Mouse (Mus musculus): ENCODE data around the gene Phf24. TPM values are rescaled to one million over a fixed set of nuclear protein-coding genes. Genes with fewer than 3 reads are reported as not detected.
A peak's percentile ranks its signal among the peaks of the same experiment; 100 is the strongest.

Phf24 gene
- polyA plus RNA-seq, 1 experiment from 2014 or later: 0.93 TPM

DNA sequence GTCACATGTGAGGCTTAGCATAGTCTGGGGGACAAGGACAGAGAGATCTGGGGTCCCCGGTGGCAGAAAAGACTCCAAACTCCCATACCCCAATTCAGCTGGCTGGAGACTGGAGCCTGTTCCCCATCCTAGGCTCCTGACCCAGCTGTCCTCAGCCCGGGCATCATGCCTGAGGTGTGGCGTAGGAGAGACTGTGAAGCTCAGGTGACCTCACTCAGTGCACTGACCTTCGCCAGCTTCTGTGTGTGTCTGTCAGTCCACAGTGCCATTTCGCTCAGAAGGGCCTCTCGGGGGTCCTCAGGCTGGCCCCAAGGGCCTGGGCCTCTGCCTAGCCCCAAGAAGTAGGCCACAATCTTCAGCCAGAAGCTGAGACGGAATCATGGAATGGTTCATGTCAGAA is 36.1 kb downstream of the Phf24 start:
- H3K9ac ChIP-seq: no peak overlapping the region
- peaks cover 7% of the 10 kb centered on the region; the same call in 1 of the 2 replicates for H3K27me3 ChIP-seq
- no peak overlapping the region for H3K27ac ChIP-seq
- no peak overlapping the region for H3K4me2 ChIP-seq
- ATAC-seq (replicated peaks; ENCODE audit: low FRiP score): no peak
- WGBS: 83% methylated on average over 7 of the region's 7 CpGs
- H3K4me1 ChIP-seq: peaks cover 50% of the 10 kb centered on the region
- H3K36me3 ChIP-seq: peaks cover 12% of the 10 kb centered on the region; the same call in 1 of the 2 replicates
- H3K9me3 ChIP-seq (replicated peaks): no peaks in the 10 kb centered on the region
- H3K4me3 ChIP-seq (replicated peaks): no peak overlapping the region

DNA sequence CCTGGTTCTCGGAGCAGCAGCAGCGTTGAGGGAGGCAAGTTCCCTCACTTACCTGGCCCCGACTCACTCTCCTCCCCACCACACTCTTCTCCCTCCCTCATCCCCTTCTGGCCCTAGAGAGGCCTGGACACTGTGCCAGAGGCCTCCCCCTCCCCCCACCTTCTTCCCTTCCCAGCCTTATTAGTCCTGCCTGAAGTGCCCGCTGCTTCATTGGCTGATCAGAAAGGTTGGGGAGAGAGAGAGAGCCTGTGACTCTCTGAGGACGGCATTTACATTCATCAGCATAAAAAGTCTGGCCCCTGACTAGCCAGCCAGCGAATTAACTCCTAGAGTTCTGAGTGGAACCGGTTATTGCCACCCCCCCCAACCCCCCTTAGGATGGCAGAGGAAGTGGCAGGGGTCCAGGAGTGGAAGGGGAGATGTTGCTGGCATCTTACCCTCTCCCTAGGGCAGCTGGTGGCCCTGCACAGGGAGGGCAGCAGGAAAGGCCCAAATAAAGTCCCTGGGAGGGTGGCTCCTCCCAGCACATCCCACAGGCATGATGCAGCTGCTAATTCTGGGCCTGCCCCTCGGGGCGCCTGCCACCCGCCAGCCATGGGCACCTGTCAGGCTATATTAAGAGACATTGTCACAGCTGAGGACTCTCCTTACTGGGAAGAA is 37.1 kb downstream of the Phf24 start:
- Histone ChIP-seq H3K9me3 (replicated peaks) (no peaks in the 10 kb centered on the region), H3K4me2 (no peak overlapping the region), H3K27me3 (no peaks in the 10 kb centered on the region), H3K4me3 (replicated peaks) (no peak overlapping the region), H3K27ac (0 out of 2 replicates have a peak overlapping the region, but pooled peaks have one; percentile 9), H3K4me1 (peaks cover 49% of the 10 kb centered on the region), H3K9ac (no peak overlapping the region), H3K36me3 (peaks cover 16% of the 10 kb centered on the region; the same call in 1 of the 2 replicates)
- WGBS: 21% methylated on average over 10 of the region's 10 CpGs
- ATAC-seq (replicated peaks; ENCODE audit: low FRiP score): no peak

DNA sequence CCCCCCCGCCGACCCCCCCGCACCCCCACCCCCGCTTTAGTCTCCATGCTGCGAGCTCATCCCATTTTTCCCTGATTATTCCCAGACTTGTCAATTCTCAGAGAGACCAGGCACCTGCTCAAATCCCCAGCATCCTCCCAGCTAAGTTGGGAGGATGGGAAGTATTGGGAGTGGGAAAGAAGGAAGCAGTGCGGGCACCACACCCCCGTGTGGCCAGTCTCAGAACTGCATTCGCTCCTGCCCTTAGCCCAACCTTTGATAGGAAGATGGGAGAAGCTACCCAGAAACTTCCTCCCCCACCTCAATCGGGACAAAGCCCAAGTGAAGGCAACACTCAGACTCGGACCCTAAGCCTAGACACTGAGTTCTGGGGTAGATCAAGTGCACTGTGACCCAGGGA is 37.8 kb downstream of the Phf24 start:
- H3K4me3 ChIP-seq (replicated peaks): no peak overlapping the region
- WGBS: 9% methylated on average over 10 of the region's 10 CpGs
- H3K4me1 ChIP-seq: peaks cover 42% of the 10 kb centered on the region
- H3K27me3 ChIP-seq: no peaks in the 10 kb centered on the region
- H3K4me2 ChIP-seq: no peak overlapping the region
- peaks cover 16% of the 10 kb centered on the region; the same call in 1 of the 2 replicates for H3K36me3 ChIP-seq
- no peak for ATAC-seq (replicated peaks; ENCODE audit: low FRiP score)
- no peak overlapping the region for H3K9ac ChIP-seq
- no peaks in the 10 kb centered on the region for H3K9me3 ChIP-seq (replicated peaks)
- no peak overlapping the region for H3K27ac ChIP-seq

DNA sequence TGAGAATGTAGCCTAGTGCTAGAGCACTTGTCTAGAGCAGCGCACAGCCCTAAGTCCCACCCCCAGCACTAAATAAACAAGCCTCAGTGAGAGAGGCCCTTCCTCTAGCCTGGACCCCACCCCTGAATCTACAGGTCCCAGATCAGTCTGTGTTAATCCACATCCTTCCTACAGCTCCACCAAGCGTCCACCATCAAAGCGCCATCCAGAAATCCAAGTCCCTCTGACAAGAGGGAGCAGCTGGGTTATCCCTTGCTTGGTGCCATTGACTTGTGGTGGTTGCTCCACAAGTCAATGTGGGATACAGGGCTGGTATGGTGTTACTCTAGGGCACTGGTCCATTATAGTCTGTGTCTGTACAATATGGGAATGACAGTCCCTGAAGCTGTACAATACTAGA is 38.7 kb downstream of the Phf24 start:
- no peak overlapping the region for H3K9ac ChIP-seq

DNA sequence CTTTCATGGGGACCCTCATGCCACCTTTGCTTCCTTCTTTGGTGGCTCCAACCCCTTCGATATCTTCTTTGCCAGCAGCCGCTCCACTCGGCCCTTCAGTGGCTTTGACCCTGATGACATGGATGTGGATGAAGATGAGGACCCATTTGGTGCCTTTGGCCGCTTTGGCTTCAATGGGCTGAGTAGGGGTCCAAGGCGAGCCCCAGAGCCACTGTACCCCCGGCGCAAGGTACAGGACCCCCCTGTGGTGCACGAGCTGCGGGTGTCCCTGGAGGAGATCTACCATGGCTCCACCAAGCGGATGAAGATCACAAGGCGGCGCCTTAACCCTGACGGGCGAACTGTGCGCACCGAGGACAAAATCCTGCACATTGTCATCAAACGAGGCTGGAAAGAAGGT is 40.1 kb downstream of the Phf24 start:
- no peak overlapping the region for H3K4me2 ChIP-seq
- no peaks in the 10 kb centered on the region for H3K9me3 ChIP-seq (replicated peaks)
- peaks cover 16% of the 10 kb centered on the region; the same call in 1 of the 2 replicates for H3K36me3 ChIP-seq
- H3K4me1 ChIP-seq: peaks cover 25% of the 10 kb centered on the region
- H3K27me3 ChIP-seq: no peaks in the 10 kb centered on the region
- ATAC-seq (replicated peaks; ENCODE audit: low FRiP score): no peak
- no peak overlapping the region for H3K27ac ChIP-seq
- 96% methylated on average over 17 of the region's 17 CpGs for WGBS
- H3K4me3 ChIP-seq (replicated peaks): no peak overlapping the region
- no peak overlapping the region for H3K9ac ChIP-seq

More for the DNA sequence above, 38.7 kb downstream of the Phf24 start:
- Histone ChIP-seq H3K27me3 (no peaks in the 10 kb centered on the region), H3K4me3 (replicated peaks) (no peak overlapping the region), H3K36me3 (peaks cover 16% of the 10 kb centered on the region; the same call in 1 of the 2 replicates), H3K4me1 (peaks cover 39% of the 10 kb centered on the region), H3K9me3 (replicated peaks) (no peaks in the 10 kb centered on the region), H3K4me2 (no peak overlapping the region), H3K27ac (no peak overlapping the region)
- WGBS: 91% methylated on average over 3 of the region's 3 CpGs
- no peak for ATAC-seq (replicated peaks; ENCODE audit: low FRiP score)

DNA sequence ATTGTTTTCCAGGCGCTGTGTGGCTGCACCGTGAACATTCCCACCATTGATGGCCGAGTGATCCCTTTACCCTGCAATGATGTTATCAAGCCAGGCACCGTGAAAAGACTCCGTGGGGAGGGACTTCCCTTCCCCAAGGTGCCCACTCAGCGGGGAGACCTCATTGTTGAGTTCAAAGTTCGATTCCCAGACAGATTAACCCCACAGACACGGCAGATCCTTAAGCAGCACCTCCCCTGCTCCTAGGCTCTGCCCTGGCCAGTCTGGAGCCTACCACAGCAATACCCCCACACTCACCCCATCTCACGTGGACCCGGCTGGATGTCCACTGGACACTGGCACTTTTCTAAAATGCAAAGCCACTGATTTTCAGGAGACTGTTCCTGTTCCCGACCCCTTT is 40.8 kb downstream of the Phf24 start:
- 75% methylated on average over 11 of the region's 11 CpGs for WGBS
- H3K36me3 ChIP-seq: peaks cover 16% of the 10 kb centered on the region; the same call in 1 of the 2 replicates
- no peaks in the 10 kb centered on the region for H3K9me3 ChIP-seq (replicated peaks)
- H3K27ac ChIP-seq: no peak overlapping the region
- H3K27me3 ChIP-seq: no peaks in the 10 kb centered on the region
- peaks cover 23% of the 10 kb centered on the region for H3K4me1 ChIP-seq
- no peak for ATAC-seq (replicated peaks; ENCODE audit: low FRiP score)
- no peak overlapping the region for H3K9ac ChIP-seq
- H3K4me3 ChIP-seq (replicated peaks): no peak overlapping the region
- no peak overlapping the region for H3K4me2 ChIP-seq

DNA sequence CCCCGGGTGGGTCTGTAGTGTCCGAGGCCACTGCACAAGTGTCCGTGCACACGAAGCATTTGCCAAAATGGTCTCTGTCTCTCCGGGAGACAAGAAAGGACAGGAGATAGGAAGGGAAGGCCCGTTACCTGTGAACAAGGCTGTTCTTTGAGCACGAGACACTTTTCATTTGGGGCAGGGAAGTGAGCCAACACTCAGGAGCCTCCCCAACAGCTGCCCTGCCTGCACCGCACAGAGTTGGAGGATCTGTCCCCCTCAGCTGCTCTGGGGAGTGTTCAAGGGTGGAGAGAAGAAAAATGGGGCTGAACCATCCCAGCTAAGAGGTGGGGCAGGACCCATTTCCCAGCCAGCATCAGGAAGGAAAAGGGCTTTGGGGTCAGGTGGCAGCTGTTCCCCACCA is 41.5 kb downstream of the Phf24 start:
- Histone ChIP-seq H3K36me3 (peaks cover 16% of the 10 kb centered on the region; the same call in 1 of the 2 replicates), H3K9ac (no peak overlapping the region), H3K4me1 (peaks cover 19% of the 10 kb centered on the region), H3K4me2 (no peak overlapping the region), H3K4me3 (replicated peaks) (no peak overlapping the region), H3K27ac (no peak overlapping the region), H3K27me3 (no peaks in the 10 kb centered on the region), H3K9me3 (replicated peaks) (no peaks in the 10 kb centered on the region)
- no peak for ATAC-seq (replicated peaks; ENCODE audit: low FRiP score)
- 90% methylated on average over 8 of the region's 8 CpGs for WGBS

DNA sequence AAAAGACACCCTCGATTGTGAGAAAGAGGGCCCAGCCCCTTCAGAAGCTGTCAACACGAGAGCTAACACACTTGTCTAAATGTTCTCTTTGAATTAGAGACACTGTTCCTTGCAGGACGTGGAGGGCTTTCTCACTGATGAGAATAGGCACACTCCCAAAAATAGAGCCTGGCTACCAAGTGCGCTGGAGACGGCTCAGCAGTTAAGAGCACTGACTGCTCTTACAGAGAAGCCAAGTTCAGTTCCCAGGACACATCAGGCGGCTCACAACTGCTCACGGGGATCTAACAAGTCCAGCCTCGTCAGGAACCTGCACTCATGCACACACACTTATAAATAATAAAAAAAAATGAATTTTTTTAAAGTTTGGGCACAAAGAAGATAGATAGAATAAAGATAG is 42.5 kb downstream of the Phf24 start:
- WGBS: 69% methylated on average over 8 of the region's 8 CpGs
- ATAC-seq (replicated peaks; ENCODE audit: low FRiP score): no peak

DNA sequence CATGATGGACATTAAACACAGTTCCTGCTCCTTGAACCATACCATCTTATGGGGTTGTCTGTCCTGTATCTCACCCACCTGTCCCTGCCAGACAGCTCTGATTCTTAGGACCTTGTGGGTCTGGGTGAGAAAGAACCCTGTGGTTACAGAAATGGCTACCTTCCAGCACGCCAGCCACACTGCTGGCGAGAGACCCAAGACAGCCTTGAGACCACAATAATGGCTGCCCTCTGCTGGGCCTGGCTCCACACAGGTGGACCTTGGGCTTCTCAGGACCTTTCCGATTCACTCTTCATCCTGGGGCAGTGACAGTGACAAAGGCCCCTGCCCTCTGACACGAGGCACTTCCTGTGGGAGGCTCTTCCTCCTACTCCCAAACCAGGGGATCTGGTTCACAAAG is 42.9 kb downstream of the Phf24 start:
- Histone ChIP-seq H3K4me3 (replicated peaks) (no peak overlapping the region), H3K36me3 (peaks cover 16% of the 10 kb centered on the region; the same call in 1 of the 2 replicates), H3K27me3 (peaks cover 3% of the 10 kb centered on the region; the same call in 1 of the 2 replicates), H3K9me3 (replicated peaks) (no peaks in the 10 kb centered on the region), H3K4me1 (peaks cover 6% of the 10 kb centered on the region; the same call in 1 of the 2 replicates), H3K27ac (no peak overlapping the region), H3K9ac (no peak overlapping the region), H3K4me2 (no peak overlapping the region)
- ATAC-seq (replicated peaks; ENCODE audit: low FRiP score): no peak
- WGBS: 59% methylated on average over 4 of the region's 4 CpGs

More for the DNA sequence above, 42.5 kb downstream of the Phf24 start:
- H3K36me3 ChIP-seq: peaks cover 16% of the 10 kb centered on the region; the same call in 1 of the 2 replicates
- H3K4me1 ChIP-seq: peaks cover 9% of the 10 kb centered on the region
- no peak overlapping the region for H3K27ac ChIP-seq
- no peak overlapping the region for H3K4me2 ChIP-seq
- H3K9ac ChIP-seq: no peak overlapping the region
- no peak overlapping the region for H3K4me3 ChIP-seq (replicated peaks)
- no peaks in the 10 kb centered on the region for H3K9me3 ChIP-seq (replicated peaks)
- no peaks in the 10 kb centered on the region for H3K27me3 ChIP-seq

DNA sequence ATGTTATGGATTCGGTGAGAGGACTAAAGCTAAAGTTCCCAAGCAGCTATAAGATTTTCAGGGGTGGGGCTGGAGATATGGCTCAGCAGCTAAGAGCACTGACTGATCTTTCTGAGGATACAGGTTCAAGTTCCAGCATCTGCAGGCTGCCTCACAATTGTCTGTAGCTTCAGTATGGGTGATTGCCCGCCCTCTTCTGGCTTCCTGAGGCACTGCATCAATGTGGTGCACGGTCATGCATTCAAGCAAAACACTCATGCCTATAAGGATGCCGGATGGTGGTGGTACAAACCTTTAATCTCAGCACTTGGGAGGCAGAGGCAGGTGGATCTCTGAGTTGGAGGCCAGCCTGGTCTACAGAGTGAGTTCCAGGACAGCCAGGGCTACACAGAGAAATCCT is 45.1 kb downstream of the Phf24 start:
- 36% methylated on average over 4 of the region's 4 CpGs for WGBS
- Histone ChIP-seq H3K27me3 (peaks cover 6% of the 10 kb centered on the region; the same call in 1 of the 2 replicates), H3K36me3 (peaks cover 14% of the 10 kb centered on the region; the same call in 1 of the 2 replicates), H3K9ac (no peak overlapping the region), H3K4me1 (peaks cover 7% of the 10 kb centered on the region), H3K4me3 (replicated peaks) (no peak overlapping the region), H3K27ac (no peak overlapping the region), H3K9me3 (replicated peaks) (no peaks in the 10 kb centered on the region), H3K4me2 (no peak overlapping the region)
- ATAC-seq (replicated peaks; ENCODE audit: low FRiP score): no peak

DNA sequence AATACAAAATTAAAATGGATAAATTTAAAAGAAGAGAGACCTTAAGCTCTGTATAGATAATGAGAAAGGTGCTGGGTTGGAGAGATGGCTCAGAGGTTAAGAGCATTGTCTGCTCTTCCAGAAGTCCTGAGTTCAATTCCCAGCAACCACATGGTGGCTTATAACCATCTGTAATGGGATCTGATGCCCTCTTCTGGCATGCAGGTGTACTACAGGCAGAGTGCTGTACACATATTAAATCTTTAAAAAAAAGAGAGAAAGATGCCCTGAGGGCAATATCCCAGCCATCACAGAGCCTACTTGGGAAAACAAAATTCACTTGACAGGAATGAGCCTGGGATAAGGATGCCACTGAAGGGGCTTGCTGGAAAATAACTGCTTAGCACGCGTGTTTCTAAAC is 47.0 kb downstream of the Phf24 start:
- peaks cover 4% of the 10 kb centered on the region for H3K4me1 ChIP-seq
- no peak overlapping the region for H3K4me3 ChIP-seq (replicated peaks)
- H3K4me2 ChIP-seq: no peak overlapping the region
- no peaks in the 10 kb centered on the region for H3K9me3 ChIP-seq (replicated peaks)
- no peak overlapping the region for H3K27ac ChIP-seq
- H3K27me3 ChIP-seq: peaks cover 6% of the 10 kb centered on the region; the same call in 1 of the 2 replicates
- no peaks in the 10 kb centered on the region for H3K36me3 ChIP-seq
- 98% methylated on average over 2 of the region's 2 CpGs for WGBS
- H3K9ac ChIP-seq: no peak overlapping the region
- no peak for ATAC-seq (replicated peaks; ENCODE audit: low FRiP score)

DNA sequence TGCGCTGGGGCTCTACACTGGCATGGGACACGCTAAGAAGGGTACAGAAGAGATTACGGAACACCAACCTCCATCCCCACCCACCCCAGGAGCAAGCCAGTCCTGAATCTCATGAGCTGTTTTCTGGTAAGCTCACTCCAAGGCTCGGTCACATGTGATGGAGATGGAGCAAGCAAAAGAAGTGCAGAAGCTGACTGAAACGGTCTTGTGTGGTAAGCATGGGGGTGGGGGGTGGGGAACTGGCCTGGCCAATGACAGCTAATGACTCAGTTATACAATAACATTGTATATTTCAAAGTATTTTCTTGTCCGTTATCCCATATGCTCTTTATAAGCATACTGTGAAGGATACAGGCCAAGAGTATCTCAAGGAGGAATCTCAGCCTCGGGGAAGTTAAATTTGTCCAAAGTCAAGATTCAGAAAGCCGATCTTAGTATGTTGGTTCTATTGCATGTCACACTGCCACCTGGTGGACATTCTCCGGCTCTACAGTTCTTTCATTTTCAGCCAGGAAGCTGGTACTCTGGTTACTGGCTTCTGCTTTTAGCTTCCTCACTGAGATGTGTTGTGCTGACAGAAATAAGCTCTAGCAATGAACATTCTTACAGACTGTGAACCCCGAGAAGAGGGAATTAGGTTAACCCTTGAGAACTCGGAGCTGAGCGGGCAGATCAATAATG is 48.7 kb downstream of the Phf24 start:
- Histone ChIP-seq H3K36me3 (no peaks in the 10 kb centered on the region), H3K4me3 (replicated peaks) (no peak overlapping the region; the same call in 1 of the 2 replicates), H3K27me3 (peaks cover 6% of the 10 kb centered on the region; the same call in 1 of the 2 replicates), H3K9me3 (replicated peaks) (no peaks in the 10 kb centered on the region), H3K27ac (no peak overlapping the region), H3K4me1 (peaks cover 4% of the 10 kb centered on the region), H3K4me2 (peak overlapping the region; percentile 41), H3K9ac (no peak overlapping the region)
- ATAC-seq (replicated peaks; ENCODE audit: low FRiP score): no peak
- 12% methylated on average over 12 of the region's 12 CpGs for WGBS

All from kidney, embryonic 15.5 days (tissue).